In genomic region chr6:113079492-113079891, GRCm38 (mm10) we compare ENCODE assay signal across 7 mouse cellular contexts. TPM values are rescaled to one million over a fixed set of nuclear protein-coding genes. Genes with fewer than 3 reads are reported as not detected.
DNase-seq lines count a peak whose midpoint lies in the region; ATAC-seq and TF ChIP-seq lines count a peak whose summit lies in the region.

No protein-coding gene starts in this region.

- H3K36me3 ChIP-seq in C2C12 (ENCODE audit: control insufficient read depth, insufficient read depth), result peaks cover 33% of the 10 kb centered on the region
- peaks cover 20% of the 10 kb centered on the region for H3K36me3 ChIP-seq in G1E (replicated peaks)
- no peaks in the 10 kb centered on the region for H3K36me3 ChIP-seq in embryonic facial prominence, embryonic 15.5 days
- no peaks in the 10 kb centered on the region for H3K36me3 ChIP-seq in heart, postnatal 0 days (replicated peaks; ENCODE audit: control insufficient read depth, insufficient read depth, low read length)
- no peaks in the 10 kb centered on the region for H3K36me3 ChIP-seq in midbrain, embryonic 13.5 days

- no peak for TF ChIP-seq CTCF in C2C12 (IDR thresholded peaks at IDR 0.05; ENCODE audit: control insufficient read depth, insufficient read depth, insufficient read length)
- no peak for TF ChIP-seq CTCF in G1E (IDR thresholded peaks at IDR 0.05; ENCODE audit: low read depth, low read length)
- TF ChIP-seq CTCF in heart, postnatal 0 days (IDR thresholded peaks at IDR 0.05; ENCODE audit: low read depth), result no peak

- 0% methylated on average over 3 of the region's 3 CpGs for whole genome bisulfite sequencing in embryonic facial prominence, embryonic 15.5 days
- WGBS in heart, postnatal 0 days, result 0% methylated on average over 3 of the region's 3 CpGs
- 0% methylated on average over 3 of the region's 3 CpGs for WGBS in midbrain, embryonic 13.5 days

- H3K9me3 ChIP-seq in G1E (replicated peaks), result no peaks in the 10 kb centered on the region
- no peaks in the 10 kb centered on the region for H3K9me3 ChIP-seq in embryonic facial prominence, embryonic 15.5 days (replicated peaks)
- H3K9me3 ChIP-seq in heart, postnatal 0 days (replicated peaks; ENCODE audit: control insufficient read depth, low read length), result no peaks in the 10 kb centered on the region
- H3K9me3 ChIP-seq in midbrain, embryonic 13.5 days, result no peaks in the 10 kb centered on the region

- peaks cover 84% of the 10 kb centered on the region for H3K79me3 ChIP-seq in C2C12 (ENCODE audit: low read depth)

- H3K4me2 ChIP-seq in embryonic facial prominence, embryonic 15.5 days (replicated peaks), result peak overlapping the region; percentile 74
- H3K4me2 ChIP-seq in heart, postnatal 0 days (ENCODE audit: low read depth, low read length), result peak overlapping the region; percentile 92
- H3K4me2 ChIP-seq in midbrain, embryonic 13.5 days (replicated peaks), result peak overlapping the region; percentile 93

- ATAC-seq in G1E (ENCODE audit: extremely low read depth, insufficient number of reproducible peaks, low FRiP score, poor library complexity, severe bottlenecking), result no peak
- no peak for ATAC-seq in embryonic facial prominence, embryonic 15.5 days (ENCODE audit: insufficient number of reproducible peaks, low FRiP score, low TSS enrichment, low read depth)
- ATAC-seq in heart, postnatal 0 days (ENCODE audit: insufficient read depth, low read depth), result no peak
- no peak for ATAC-seq in midbrain, embryonic 13.5 days

- 0 out of 2 replicates have a peak overlapping the region, but pooled peaks have one; percentile 35 for H3K9ac ChIP-seq in embryonic facial prominence, embryonic 15.5 days
- peak overlapping the region; percentile 99 for H3K9ac ChIP-seq in heart, postnatal 0 days (replicated peaks; ENCODE audit: low read depth, low read length)
- peak overlapping the region; percentile 64 for H3K9ac ChIP-seq in midbrain, embryonic 13.5 days (replicated peaks)

- peaks cover 87% of the 10 kb centered on the region for H3K79me2 ChIP-seq in C2C12 (ENCODE audit: control insufficient read depth, insufficient read depth)

- TF ChIP-seq EP300 in heart, postnatal 0 days (IDR thresholded peaks at IDR 0.05; ENCODE audit: low read depth), result no peak

- H3K27me3 ChIP-seq in C2C12 (ENCODE audit: control insufficient read depth, insufficient read depth, insufficient read length), result no peaks in the 10 kb centered on the region
- no peaks in the 10 kb centered on the region for H3K27me3 ChIP-seq in G1E (ENCODE audit: insufficient read depth, low read length)
- no peaks in the 10 kb centered on the region for H3K27me3 ChIP-seq in embryonic facial prominence, embryonic 15.5 days
- H3K27me3 ChIP-seq in heart, postnatal 0 days (ENCODE audit: control insufficient read depth, insufficient read depth, low read length), result no peaks in the 10 kb centered on the region
- H3K27me3 ChIP-seq in midbrain, embryonic 13.5 days, result no peaks in the 10 kb centered on the region

- peak overlapping the region; percentile 78 for H3ac ChIP-seq in C2C12 (ENCODE audit: control insufficient read depth, insufficient read length, low read depth)

- H3K27ac ChIP-seq in embryonic facial prominence, embryonic 15.5 days (replicated peaks), result 0 out of 2 replicates have a peak overlapping the region, but pooled peaks have one; percentile 39
- peak overlapping the region; percentile 100 for H3K27ac ChIP-seq in heart, postnatal 0 days (ENCODE audit: low read depth)
- peak overlapping the region; percentile 81 for H3K27ac ChIP-seq in midbrain, embryonic 13.5 days

- DNase-seq in G1E (ENCODE audit: low spot score), result peak; percentile 9
- DNase-seq in heart, postnatal 0 days (ENCODE audit: low spot score), result peak; percentile 67
- peak; percentile 17 for DNase-seq in layer of hippocampus, postnatal 36 days
- DNase-seq in testis, postnatal 14 days (ENCODE audit: low spot score), result peak; percentile 31

- H3K4me1 ChIP-seq in G1E (ENCODE audit: insufficient read depth, low read depth, low read length), result peaks cover 35% of the 10 kb centered on the region
- peaks cover 31% of the 10 kb centered on the region for H3K4me1 ChIP-seq in embryonic facial prominence, embryonic 15.5 days
- H3K4me1 ChIP-seq in heart, postnatal 0 days (ENCODE audit: control insufficient read depth, insufficient read depth), result peaks cover 39% of the 10 kb centered on the region
- peaks cover 68% of the 10 kb centered on the region for H3K4me1 ChIP-seq in midbrain, embryonic 13.5 days (replicated peaks)

- H3K4me3 ChIP-seq in C2C12 (ENCODE audit: insufficient read depth, poor library complexity, severe bottlenecking), result peak overlapping the region; percentile 97
- H3K4me3 ChIP-seq in G1E (ENCODE audit: low read depth, low read length), result peak overlapping the region; percentile 90
- peak overlapping the region; percentile 83 for H3K4me3 ChIP-seq in embryonic facial prominence, embryonic 15.5 days (replicated peaks)
- H3K4me3 ChIP-seq in heart, postnatal 0 days (ENCODE audit: low read depth, low read length), result peak overlapping the region; percentile 78
- peak overlapping the region; percentile 96 for H3K4me3 ChIP-seq in midbrain, embryonic 13.5 days (replicated peaks)

TF ChIP-seq in C2C12, 6 proteins besides CTCF, POLR2A, EP300 and RAD21:
- TF ChIP-seq MYOD1 (IDR thresholded peaks at IDR 0.05; ENCODE audit: control insufficient read depth, insufficient read length, low read depth), result peak; percentile 31
- no peak for TF ChIP-seq USF1 (IDR thresholded peaks at IDR 0.05; ENCODE audit: low read depth)

RNA-seq across cellular contexts. Expression of gene Setd5, which starts 2.3 kb away (rescaled TPM):
- 17.0 TPM for polyA plus RNA-seq in C2C12 (2012; fragmentation: generic; extraction: Trizol)
- 262 and 272 TPM in 2 replicates for total RNA-seq in G1E (2014; fragmentation: Nextera tagmentation)
- total RNA-seq in G1E (2017), result 89.2 and 95.0 TPM in 2 replicates
- polyA plus RNA-seq in G1E (2012), result 131 and 154 TPM in 2 replicates
- 81.1 and 84.7 TPM in 2 replicates for polyA plus RNA-seq in embryonic facial prominence, embryonic 15.5 days (2015; fragmentation: Nextera tagmentation; extraction: Ambion mirVana)
- total RNA-seq in heart, postnatal 0 days (2014; rRNA removed; ENCODE audit: low replicate concordance), result 55.0 and 62.3 TPM in 2 replicates
- 27.5 and 28.1 TPM in 2 replicates for polyA plus RNA-seq in heart, postnatal 0 days (2015; fragmentation: Nextera tagmentation; extraction: Ambion mirVana)
- 100 to 1,000 TPM; 103 to 117 TPM for total RNA-seq in layer of hippocampus, postnatal 36 days (2021)
- 56.6 and 58.5 TPM in 2 replicates for polyA plus RNA-seq in midbrain, embryonic 13.5 days (2015; fragmentation: Nextera tagmentation; extraction: Ambion mirVana)

RNA-seq across cellular contexts. Expression of gene Thumpd3, which starts 33.5 kb away (rescaled TPM):
- polyA plus RNA-seq in C2C12 (2012; fragmentation: generic; extraction: Trizol) (18.8 TPM), G1E (2012) (6.7 and 7.5 TPM in 2 replicates)
- total RNA-seq in G1E (2014; fragmentation: Nextera tagmentation) (127 and 145 TPM in 2 replicates), G1E (2017) (89.2 and 95.1 TPM in 2 replicates)
- 42.9 and 48.3 TPM in 2 replicates for polyA plus RNA-seq in embryonic facial prominence, embryonic 15.5 days (2015; fragmentation: Nextera tagmentation; extraction: Ambion mirVana)
- total RNA-seq in heart, postnatal 0 days (2014; rRNA removed; ENCODE audit: low replicate concordance), result 22.6 and 29.8 TPM in 2 replicates
- 28.3 and 28.8 TPM in 2 replicates for polyA plus RNA-seq in heart, postnatal 0 days (2015; fragmentation: Nextera tagmentation; extraction: Ambion mirVana)
- 10 to 100 TPM; 33.1 to 42.0 TPM for total RNA-seq in layer of hippocampus, postnatal 36 days (2021)
- polyA plus RNA-seq in midbrain, embryonic 13.5 days (2015; fragmentation: Nextera tagmentation; extraction: Ambion mirVana), result 57.0 and 59.0 TPM in 2 replicates

Comparison
In these comparisons a context has a peak if more than half of its experiments do, and no peak if none do; other contexts are left out.
1. DNase-seq: peak in every context shown above with its lines; median percentile 67 in heart, postnatal 0 days; 31 in testis, postnatal 14 days; 17 in layer of hippocampus, postnatal 36 days; 9 in G1E.
2. H3K27ac ChIP-seq: peak in every context shown above with its lines; median percentile 100 in heart, postnatal 0 days; 81 in midbrain, embryonic 13.5 days; 39 in embryonic facial prominence, embryonic 15.5 days.
3. H3K9ac ChIP-seq: peak in every context shown above with its lines; median percentile 99 in heart, postnatal 0 days; 64 in midbrain, embryonic 13.5 days; 35 in embryonic facial prominence, embryonic 15.5 days.